Mouse (Mus musculus) megakaryocyte progenitor cell, adult 5-6 weeks (primary cell): Measurements from ENCODE around the gene Adgrv1. TPM values are rescaled to one million over a fixed set of nuclear protein-coding genes. Genes with fewer than 3 reads are reported as not detected.
"Not testable (repeated sequence)": the region's sequence is repeated elsewhere in the genome, so short reads cannot be mapped to it uniquely, and the experiment has no call there.

Experiments used
- ATAC-seq: replicated peaks from 2 replicates; pipeline ENCODE4 v1.8.0; 2016; ENCODE audit warnings: mild to moderate bottlenecking, moderate TSS enrichment, inconsistent platforms; ENCODE audit not compliant: poor library complexity
- total RNA-seq, 2 experiments: library from RNA; stranded (forward) in 1 of 2; stranded (reverse) in 1 of 2; fragments of 157-497, 149-512 nt in 1 of 2; fragments of 200-1000 nt in 1 of 2; gene quantifications; 2 replicates each; pipeline versions ENCODE4 v1.2.3 to v1.2.4; 2015 to 2017

Gene Adgrv1
- total RNA-seq, 2 experiments from 2014 or later = not detected

DNA sequence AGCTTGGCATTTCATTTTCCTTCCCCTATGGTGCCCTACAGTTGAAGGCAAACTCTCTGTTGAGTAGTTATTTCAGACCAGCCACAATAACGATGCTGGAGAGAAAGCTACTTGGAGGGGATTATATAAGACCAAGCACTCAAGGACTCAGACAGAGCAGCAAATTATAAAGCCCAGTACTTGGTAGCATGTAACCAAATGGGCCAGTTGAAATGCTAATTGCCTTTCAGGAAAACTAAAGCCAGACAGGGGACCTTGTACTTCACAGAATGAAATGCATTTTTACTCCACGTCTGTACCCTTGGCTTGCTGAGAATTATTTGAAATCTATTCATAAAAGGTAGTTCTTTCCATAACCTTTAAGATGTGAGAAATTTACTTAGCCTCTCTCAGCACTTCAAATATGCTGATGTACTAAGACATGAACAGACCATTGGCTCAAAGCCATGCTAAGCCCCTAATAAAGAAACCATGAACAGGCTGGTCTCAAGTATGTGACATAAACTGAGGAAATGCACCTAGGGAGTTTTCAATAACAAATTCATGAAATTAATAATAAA is 4.2 kb downstream of the Adgrv1 start:
- no peak for ATAC-seq

DNA sequence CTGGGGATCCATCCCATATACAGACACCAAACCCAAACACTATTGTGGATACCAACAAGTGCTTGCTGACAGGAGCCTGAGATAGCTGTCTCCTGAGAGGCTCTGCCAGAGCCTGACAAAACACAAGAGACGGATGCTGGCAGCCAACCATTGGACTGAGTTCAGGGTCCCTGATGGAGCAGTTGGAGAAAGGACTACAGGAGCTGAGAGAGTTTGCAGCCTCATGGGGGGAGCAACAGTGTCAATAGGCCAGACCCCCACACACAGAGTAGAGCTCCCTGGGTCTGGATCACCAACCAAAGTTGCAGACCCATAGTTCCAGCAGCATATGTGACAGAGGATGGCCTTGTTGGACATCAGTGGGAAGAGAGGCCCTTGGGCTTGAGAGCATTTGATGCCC is 5.1 kb downstream of the Adgrv1 start:
- ATAC-seq = not testable (repeated sequence)

DNA sequence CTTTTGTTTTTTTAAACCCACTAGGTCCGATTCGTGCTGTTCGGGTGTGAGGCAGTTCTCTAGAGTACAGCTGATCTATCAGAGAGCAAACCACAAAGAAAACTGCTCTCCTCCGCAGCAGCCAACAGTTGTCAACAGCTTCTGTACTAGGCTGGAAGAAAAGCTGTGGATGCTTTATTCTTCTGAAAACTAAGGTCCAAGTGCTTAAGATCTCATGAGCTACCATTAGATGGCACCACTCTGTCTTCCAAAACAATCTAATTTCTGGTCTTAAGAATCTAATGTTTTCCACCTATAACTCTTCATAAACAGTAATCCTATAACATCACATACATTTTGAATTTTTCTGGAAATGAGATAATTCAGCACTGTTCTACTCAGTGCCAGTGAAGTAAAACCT is 22.6 kb downstream of the Adgrv1 start:
- ATAC-seq = no peak

DNA sequence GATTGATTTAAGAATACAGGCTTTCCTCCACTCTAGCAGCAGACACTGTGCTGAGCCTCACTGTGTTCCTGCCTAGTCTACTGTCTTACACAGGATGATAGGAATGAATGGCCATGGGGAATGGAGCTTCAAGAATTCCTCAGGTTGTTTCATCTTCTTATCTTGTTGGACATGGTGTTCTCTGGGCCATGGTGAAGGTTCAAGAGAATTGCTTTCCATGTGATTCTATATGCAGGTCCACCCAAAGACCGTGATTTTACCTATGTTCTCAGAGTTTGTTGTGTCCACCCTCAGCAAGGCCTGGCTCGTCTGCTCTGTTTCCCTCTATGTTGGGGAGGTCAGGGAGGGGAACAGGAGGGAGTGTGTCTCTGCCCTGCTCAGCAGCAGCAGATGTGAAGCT is 26.0 kb downstream of the Adgrv1 start:
- no peak for ATAC-seq

DNA sequence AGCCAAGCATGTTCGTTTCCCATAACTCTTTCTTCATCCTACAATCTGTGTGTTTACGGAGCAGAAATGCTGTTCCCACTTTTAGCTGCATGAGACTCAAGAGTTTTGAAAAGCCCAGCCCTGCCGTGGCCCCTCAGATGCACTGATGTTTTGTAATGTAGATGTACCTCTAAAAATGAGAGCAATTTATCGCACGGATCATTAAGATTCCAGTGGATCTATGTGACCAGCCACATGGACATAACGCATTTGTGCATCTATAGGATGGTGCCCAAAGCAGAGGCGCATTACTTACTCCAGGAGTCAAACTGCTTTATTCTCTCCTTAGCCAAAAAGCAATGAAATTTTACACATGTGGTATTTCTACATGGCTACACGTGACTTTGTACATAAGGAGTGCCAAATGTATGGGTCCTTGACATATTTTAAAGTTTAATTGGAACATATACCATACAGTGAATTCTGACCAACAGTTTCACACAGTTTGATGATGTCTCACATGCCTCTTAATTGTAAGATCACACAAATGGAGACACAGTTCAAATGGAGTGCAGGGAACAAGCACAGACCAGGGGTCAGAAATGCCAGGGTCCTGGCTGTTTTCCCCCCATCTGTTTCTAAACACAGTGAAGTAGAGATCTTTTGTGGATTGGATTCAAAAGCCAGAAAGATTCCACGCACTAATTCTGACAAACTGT is 35.9 kb downstream of the Adgrv1 start:
- no peak for ATAC-seq

DNA sequence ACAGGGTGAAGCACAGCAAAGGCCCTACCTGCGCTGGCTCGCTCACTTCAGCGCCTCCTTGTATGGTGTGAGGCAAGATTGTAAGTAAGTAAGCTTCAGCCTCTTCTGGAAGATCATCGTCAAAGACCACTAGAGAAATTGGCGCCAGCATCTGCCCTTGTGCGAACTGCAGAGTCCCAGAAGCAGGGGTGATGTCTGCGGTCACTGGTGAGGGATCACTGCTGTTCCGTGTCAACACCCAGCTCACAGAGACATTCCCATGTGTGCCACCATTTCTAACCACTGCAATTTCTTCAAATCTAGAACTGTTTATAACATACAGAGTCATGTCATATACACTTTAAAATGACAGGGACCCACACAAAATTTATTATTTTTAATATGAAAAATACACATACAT is 54.3 kb downstream of the Adgrv1 start:
- ATAC-seq = no peak

DNA sequence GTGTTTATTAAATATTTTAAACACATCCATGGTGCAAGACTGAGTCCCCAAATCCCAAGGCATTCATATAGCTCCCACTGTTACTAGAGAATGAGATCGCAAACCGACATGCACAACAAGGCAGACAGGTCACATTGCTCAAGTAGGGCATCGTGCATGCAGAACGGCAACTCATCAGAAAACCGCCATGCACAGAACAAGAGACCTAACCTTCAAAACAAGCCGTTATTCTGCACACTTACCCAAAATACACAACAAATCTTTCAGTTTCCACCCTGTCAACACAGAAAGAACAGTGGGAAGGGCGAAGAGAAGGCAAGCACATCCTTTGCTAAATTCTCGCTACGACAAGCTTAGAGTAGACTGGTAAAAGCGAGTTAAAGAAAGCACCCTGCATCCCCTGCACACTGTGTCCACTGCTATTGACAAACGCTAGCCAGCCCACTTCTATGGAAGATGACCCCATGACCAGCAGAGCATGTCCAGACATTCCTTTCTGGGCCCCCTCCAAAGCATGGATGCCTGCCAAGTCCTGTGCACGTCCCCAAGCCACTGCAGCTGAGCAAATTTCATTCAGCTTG is 62.6 kb downstream of the Adgrv1 start:
- ATAC-seq = no peak

DNA sequence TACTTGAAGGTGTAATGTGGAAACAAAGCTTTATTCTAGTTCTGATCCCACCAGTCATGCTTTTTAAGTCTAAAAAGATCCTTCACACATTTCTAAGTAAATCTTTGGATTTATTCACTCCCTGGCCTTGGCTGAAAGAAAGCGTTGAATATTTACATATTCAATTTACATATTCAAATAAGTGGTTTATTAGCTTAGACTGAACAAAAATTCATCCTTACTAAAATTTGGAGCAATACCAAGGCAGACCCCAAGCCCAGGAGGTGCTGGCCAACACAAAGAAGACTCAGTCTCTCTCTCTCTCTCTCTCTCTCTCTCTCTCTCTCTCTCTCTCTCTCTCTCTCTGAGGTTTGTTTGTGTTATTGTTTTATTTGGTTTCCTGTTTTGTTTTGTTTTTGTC is 82.9 kb downstream of the Adgrv1 start:
- no peak for ATAC-seq

DNA sequence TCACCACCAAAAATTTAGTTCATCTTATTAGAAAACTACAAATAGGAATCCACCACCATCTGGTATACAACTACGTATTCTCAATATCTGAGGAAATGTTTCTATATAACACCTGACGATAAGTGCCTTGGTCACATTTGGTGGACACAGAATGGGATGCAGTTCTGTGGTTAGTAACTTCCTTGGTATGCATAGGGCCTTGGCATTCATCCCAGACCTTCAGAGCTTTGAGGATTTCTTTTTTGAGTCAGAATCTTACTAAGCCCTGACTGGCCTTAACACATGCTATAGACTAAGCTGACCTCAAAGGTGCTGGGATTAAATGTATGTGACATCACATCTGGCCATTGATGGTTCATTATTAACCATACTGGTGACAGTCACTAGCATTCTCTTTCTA is 98.0 kb downstream of the Adgrv1 start:
- ATAC-seq = no peak

DNA sequence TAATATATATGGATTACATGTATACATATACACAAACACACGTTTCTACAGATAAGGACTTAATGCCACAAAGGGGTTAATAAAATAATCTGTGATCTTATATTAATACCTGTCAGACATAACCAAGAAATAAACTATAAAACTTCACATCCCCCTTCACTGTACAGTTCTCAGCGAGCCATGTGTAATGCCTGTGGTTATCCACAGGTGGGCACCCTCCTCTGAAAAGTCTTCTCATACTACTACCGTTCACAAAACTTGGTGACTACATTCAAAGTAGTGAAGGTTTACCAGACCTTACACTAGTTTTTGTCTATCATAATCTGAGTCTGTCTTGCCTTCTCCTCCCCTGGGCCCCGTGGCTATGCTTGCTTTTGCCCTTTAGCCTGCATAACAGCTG is 106.3 kb downstream of the Adgrv1 start:
- peak; percentile 76 for ATAC-seq

DNA sequence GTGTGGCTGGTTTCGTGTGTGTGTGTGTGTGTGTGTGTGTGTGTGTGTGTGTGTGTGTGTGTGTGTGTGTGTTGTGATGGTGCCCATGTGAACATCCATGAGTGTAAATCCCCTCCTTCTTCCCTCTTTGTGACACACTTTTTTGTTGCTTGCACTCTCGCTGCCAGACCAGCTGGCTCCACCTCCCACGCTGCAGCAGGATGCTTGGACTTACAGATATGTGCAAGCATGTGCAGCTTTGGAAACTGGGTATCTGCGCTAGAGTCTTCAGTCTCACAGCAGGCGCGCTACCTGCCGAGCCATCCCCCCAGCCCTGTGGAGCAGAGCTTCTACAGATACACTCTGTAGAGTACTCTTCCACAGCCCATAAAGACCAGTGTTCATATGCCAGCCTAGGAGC is 122.8 kb downstream of the Adgrv1 start:
- ATAC-seq = no peak

DNA sequence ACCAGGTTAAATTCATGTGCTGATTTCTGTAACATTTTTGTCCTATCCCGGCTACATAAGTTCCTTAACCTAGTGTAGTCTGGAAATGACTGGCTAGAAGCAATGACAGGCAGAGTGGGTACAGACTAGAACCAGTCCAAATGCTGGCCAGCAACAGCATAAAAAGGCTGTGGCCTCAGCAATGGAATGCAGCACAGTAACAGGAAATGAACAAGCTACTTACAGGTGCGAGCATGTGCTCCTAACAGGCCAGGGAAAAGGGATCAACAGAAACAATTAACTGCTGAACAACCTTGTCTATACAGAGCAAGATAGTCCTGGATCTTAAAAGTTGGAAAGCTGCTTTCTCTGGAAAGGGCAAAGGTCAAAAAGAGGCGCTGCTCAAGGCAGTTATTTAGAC is 135.9 kb downstream of the Adgrv1 start:
- ATAC-seq = no peak

DNA sequence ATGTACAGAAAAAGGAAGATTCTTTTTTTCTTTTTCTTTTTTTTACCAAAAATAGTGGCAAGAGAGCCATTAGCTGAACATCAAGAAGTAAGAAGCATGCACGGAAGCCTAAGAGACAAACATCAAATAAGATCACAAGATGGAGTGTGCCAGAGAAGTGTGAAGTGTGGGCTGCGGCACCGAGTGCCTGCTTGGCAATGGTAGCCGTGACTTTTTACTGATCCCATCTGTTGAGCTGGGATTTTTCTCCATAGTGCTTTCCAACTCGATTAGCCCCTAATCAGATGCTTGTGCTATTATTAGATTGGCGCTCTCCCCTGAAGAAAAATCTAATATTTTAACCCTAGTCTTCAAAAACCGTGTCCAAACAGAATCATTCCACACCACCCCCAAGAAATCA is 141.0 kb downstream of the Adgrv1 start:
- no peak for ATAC-seq

DNA sequence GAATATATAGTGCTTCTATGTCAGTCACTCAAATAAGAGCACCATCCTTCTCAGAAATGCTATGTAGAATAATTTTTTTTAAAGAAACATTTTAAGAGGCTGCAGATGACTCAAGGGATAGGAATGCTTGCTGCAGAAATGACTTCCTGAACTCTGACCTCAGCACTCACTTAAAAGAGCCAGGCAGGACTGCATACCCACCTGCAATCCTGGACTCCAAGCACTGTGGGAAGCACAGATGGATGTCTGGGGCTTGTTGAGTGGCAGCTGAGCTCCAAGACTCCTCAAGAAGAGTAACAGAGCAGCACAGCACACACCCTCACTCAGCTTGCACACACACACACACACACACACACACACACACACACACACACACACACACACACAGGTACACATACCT is 146.0 kb downstream of the Adgrv1 start:
- ATAC-seq = no peak

DNA sequence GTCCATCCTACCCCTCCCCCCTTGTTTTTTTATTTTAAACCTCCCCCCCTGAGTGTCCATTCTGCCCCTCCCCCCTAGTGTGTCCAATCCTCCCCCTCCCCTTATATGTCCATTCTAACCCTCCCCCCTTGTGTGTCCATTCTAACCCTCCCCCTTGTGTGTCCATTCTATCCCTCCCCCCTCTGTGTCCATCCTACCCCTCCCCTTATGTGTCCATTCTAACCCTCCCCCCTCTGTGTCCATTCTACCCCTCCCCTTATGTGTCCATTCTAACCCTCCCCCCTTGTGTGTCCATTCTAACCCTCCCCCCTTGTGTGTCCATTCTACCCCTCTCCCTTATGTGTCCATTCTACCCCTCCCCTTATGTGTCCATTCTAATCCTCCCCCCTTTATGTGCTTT is 159.2 kb downstream of the Adgrv1 start:
- no peak for ATAC-seq

DNA sequence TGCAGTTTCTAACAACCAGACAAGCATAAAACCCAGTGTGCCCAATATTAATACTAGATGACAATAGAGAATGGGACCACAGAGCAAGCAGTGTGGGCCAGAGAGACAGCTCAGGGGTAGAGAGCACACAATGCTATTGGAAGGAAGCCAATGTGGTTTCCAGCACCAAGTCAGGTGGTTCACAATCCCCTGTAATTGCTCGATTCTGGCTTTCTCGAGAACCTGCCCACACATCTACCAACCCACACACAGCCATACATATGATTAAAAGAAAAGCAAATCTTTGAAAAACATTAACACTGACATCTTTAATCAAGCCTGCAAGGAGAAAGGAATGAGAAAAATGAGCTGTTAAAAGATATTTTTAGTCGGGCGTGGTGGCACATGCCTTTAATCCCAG is 166.3 kb downstream of the Adgrv1 start:
- ATAC-seq = no peak

DNA sequence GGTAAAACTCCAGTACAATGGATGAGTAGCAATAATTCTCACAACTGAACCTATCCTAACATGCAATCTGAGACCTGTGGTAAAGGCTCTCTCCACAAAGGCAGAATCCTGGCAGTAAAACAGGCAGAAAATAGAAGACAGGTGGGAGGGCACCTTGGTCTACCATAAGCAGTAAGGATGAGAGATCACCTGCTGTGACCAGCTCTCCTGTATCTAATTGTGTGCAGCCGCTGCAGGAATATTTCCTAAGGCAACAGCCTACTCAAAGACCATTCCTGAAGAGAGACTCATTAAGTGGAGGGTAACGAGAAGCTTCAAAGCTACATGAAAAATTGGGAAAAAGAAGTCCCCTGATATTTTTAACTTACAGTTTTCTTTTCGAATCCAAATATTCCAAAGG is 167.2 kb downstream of the Adgrv1 start:
- ATAC-seq = no peak

DNA sequence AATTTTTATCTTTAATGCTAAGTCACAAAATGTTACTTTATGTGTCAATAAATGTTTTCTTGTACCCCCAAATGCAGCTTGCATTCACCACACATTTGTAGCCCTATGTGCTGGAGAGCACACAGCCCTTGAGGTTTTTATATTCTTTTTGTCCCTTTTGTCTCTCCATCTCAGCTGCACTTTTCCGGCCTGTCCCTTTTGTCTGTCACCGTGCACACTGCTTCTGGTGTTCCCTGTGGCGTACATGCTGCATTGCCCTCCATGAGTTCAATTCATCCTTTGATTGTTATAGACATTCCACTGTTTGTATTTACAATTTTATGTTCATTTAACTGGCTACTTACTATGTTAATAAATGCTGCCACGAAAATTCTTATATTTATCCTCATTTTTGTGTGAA is 183.3 kb downstream of the Adgrv1 start:
- no peak for ATAC-seq

DNA sequence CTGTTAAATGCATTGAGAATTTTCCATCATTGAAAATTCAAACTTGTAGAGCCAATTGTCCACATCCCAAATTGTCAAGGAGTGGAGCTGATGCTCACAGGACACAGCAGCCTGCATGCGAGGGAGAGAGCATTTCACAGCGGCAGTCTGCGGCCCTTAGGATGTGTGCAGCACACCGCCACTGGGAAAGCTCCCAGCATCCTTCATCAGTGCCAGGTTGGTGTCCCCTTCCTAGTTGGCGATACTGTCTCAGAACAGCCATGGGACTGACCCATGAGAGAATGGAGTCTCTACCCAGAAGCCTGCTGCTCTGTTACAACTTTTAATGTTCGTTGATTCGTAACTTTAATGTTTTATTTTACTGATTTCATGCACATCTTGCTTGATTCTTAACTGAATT is 183.8 kb downstream of the Adgrv1 start:
- no peak for ATAC-seq

DNA sequence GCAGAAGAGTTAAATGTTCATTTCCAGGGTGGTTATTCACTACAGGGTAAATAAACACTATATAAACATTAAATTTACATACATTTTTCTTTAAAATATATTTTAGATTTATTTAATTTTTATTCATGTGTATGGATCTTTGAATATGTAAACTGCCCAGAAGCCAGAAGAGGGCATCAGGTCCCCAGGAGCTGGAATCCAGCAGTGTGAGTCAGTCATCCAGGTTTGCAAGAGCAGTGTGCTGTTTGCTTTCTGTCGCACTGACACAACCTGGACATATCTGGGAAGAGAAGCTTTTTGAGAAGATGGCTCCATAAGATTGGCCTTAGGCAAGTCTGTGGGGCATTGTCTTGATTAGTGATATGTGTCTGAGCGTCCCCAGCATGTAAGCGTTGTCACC is 191.5 kb downstream of the Adgrv1 start:
- ATAC-seq = no peak

DNA sequence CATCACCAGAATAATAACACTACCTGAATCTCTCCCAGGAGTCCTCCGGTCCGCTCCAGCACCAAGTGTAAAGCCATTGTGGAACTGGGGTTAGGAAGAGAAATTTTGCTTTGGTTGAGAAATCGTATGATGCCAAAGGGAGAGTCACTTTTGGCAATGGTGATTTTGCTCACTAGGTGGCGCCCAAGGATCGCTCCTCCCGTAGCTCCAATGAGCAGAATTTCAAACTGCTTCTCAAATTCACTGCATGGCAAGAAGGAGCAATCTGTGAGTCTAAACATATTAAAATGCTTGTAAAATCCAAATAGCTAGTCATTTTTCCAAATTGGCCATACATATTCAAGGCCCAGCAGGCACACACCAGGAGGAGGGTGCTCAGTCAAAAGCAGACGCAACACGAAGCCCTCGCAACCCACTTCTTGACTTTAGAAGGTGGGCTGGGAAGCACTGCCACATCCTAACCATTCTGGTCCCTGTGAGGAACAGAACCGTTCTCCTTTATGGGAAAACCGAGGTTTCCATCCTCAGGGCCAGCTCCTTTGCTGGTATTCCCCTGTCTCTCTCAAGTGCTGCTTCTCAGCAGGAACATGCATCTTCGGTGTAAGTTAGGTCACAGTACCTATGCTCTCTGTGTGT is 193.4 kb downstream of the Adgrv1 start:
- peak; percentile 92 for ATAC-seq

DNA sequence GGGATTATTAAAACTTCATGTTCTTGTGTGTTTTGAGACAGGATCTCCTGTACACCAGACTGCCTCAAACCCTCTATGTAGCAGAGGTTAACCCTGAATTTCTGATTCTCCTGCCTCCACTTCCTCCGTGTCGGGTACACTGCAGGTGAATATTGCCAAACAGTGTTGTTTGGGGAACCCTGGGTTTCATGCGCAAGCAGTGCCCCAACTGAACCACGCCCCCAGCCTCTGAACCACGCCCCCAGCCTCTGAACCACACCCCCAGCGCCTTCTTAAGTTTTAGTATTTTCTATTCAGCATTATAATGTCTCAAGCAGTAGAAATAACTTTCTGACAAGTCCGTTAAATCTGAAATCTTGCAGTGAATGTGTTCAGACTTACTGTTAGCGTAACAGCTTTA is 195.9 kb downstream of the Adgrv1 start:
- ATAC-seq = peak; percentile 68
